Mouse (Mus musculus) lung, embryonic 15.5 days (tissue): ENCODE data around the gene Dus2. TPM values are rescaled to one million over a fixed set of nuclear protein-coding genes. Genes with fewer than 3 reads are reported as not detected.
A peak's percentile ranks its signal among the peaks of the same experiment; 100 is the strongest.

Experiments used
- ATAC-seq: fragments of 200-750 bp; cut with Nextera tagmentation; 2 replicates; pipeline ENCODE4 v1.8.0; 2017; ENCODE audit warnings: moderate number of reproducible peaks, borderline replicate concordance; ENCODE audit not compliant: low FRiP score, low TSS enrichment; ENCODE audit errors: extremely low read depth
- H3K27ac ChIP-seq: fragments of 300-500 bp; sonication (generic); 2 replicates; pipeline ENCODE4 v1.5.1; 2015; ENCODE audit warnings: moderate library complexity, mild to moderate bottlenecking, inconsistent platforms
- H3K27me3 ChIP-seq: fragments of 300-500 bp; sonication (generic); 2 replicates; pipeline ENCODE4 v1.6.1; 2015; ENCODE audit warnings: inconsistent platforms
- H3K36me3 ChIP-seq: fragments of 300-500 bp; sonication (generic); 2 replicates; pipeline ENCODE4 v1.6.1; 2015; ENCODE audit warnings: inconsistent platforms
- H3K4me1 ChIP-seq: fragments of 300-500 bp; sonication (generic); 2 replicates; pipeline ENCODE4 v1.6.1; 2015; ENCODE audit warnings: inconsistent platforms
- H3K4me2 ChIP-seq: fragments of 300-500 bp; sonication (generic); 2 replicates; pipeline ENCODE4 v1.6.1; 2015; ENCODE audit warnings: inconsistent platforms, mild to moderate bottlenecking, moderate library complexity
- H3K4me3 ChIP-seq: fragments of 300-500 bp; sonication (generic); 2 replicates; pipeline ENCODE4 v1.5.1; 2015; ENCODE audit warnings: mild to moderate bottlenecking, inconsistent platforms
- H3K9ac ChIP-seq: fragments of 300-500 bp; sonication (generic); 2 replicates; pipeline ENCODE4 v1.6.1; 2015; ENCODE audit warnings: inconsistent platforms
- H3K9me3 ChIP-seq: fragments of 300-500 bp; sonication (generic); 2 replicates; pipeline ENCODE4 v1.6.1; 2016; ENCODE audit warnings: inconsistent platforms
- WGBS: fragments of 180-500 bp; shearing (Covaris S2); methylation state at CpG from one replicate; pipeline ENCODE4 v1.1.7; 2015; 5-methylcytosine and 5-hydroxymethylcytosine counted together
- polyA plus RNA-seq: library from polyadenylated mRNA; unstranded; fragments of >200 nt; fragmentation: Nextera tagmentation; extraction: Ambion mirVana; gene quantifications from 2 replicates; pipeline ENCODE4 v1.2.1, GENCODE M21; 2015

Dus2 gene
- polyA plus RNA-seq, 1 experiment from 2014 or later = 20.9 TPM

DNA sequence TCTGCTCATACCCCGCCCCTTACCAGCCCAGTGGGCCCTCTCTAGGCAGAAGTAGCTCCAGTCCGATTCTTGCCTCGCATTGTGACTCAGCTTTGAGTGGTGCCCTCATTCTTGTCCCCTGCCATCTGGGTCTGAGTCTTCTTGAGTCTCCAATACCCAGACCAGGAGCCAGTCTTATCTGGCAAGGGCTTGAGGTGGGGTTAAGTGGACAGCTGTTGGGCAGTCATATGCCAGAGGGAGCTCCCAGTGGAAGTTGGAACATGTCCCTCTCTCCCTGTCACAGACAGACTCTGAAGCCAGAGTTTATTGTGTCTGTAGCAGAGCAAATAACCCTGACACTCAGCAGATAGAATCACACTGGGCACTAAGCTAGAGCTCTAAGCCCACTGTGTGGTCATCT lies 59.9 kb downstream of the Dus2 start:
- Histone ChIP-seq H3K27me3 (no peaks in the 10 kb centered on the region), H3K4me2 (no peak overlapping the region), H3K4me1 (no peaks in the 10 kb centered on the region), H3K9ac (no peak overlapping the region), H3K36me3 (peaks cover 7% of the 10 kb centered on the region; the same call in 1 of the 2 replicates), H3K9me3 (no peaks in the 10 kb centered on the region), H3K27ac (no peak overlapping the region), H3K4me3 (no peak overlapping the region)
- 85% methylated on average over 3 of the region's 3 CpGs for WGBS
- no peak for ATAC-seq

DNA sequence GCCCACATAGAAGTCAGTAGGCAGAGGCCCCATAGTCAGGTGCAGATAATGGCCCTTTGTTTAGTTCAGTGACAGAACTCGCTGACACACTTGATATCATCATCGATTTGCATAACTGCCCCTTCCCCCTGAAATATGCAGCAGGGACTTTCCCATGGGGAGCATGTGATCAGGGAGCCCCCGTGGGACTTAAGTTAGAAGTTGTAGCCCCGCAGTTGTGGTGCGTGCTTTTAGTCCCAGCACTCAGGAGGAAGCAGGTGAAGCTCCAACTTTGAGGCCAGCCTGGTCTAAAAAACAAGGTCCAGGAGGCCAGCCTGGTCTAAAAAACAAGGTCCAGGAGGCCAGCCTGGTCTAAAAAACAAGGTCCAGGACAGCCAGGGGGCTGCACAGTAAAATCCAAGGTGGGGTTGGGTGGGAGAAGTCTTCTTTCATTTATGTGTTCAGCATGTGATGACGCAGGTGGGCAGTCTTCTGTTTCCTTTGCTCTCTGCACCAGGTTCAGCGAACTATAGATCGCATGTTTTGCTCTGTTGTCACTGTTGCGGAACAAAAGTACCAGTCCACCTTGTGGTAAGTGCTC lies 61.5 kb downstream of the Dus2 start:
- no peaks in the 10 kb centered on the region for H3K4me1 ChIP-seq
- H3K4me3 ChIP-seq = no peak overlapping the region
- no peaks in the 10 kb centered on the region for H3K9me3 ChIP-seq
- H3K27me3 ChIP-seq = no peaks in the 10 kb centered on the region
- 88% methylated on average over 9 of the region's 9 CpGs for WGBS
- no peak overlapping the region for H3K9ac ChIP-seq
- ATAC-seq = no peak
- no peak overlapping the region for H3K27ac ChIP-seq
- H3K4me2 ChIP-seq = no peak overlapping the region
- H3K36me3 ChIP-seq = 0 out of 2 replicates have a peak, but pooled peaks cover 7% of the 10 kb centered on the region

DNA sequence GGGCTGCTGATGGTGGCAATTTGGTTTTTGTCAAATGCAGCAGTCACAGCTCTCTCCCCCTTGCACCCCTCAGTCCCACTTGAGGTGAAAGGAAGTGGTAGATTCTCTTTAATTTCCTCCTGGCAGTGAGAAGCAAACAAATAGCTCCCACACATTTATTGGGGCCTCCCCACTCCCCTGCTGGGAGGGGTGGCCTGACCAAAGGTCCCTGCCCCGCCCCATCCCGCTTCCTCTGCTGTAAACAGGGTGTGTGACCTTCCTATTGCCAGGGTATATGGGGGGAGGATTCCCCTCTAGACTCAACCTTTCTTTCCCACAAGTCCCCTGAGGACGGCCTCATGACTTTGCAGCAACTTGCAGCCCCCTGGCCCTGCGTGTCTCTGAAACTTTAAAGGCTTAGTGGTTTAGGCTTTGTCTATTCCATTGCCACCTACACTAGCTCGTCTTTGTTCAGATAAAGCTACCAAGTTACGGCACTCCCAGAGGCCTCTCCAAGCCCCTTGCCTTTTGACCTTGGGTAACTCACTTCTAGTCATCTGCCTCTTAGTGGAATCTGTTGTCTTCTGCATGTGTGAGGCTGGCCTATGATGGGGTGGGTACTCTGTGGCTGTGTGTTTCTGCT lies 63.2 kb downstream of the Dus2 start:
- Histone ChIP-seq H3K9ac (no peak overlapping the region), H3K9me3 (no peaks in the 10 kb centered on the region), H3K27ac (no peak overlapping the region), H3K4me2 (no peak overlapping the region), H3K36me3 (0 out of 2 replicates have a peak, but pooled peaks cover 7% of the 10 kb centered on the region), H3K4me1 (peaks cover 9% of the 10 kb centered on the region), H3K27me3 (no peaks in the 10 kb centered on the region), H3K4me3 (no peak overlapping the region)
- ATAC-seq = no peak
- WGBS = 55% methylated on average over 6 of the region's 6 CpGs

GRCm38 (mm10) chr8:106055038-106055437 lies 63.9 kb downstream of the Dus2 start:
- Histone ChIP-seq H3K27me3 (no peaks in the 10 kb centered on the region), H3K4me1 (peaks cover 9% of the 10 kb centered on the region), H3K36me3 (0 out of 2 replicates have a peak, but pooled peaks cover 7% of the 10 kb centered on the region), H3K27ac (no peak overlapping the region), H3K4me3 (no peak overlapping the region), H3K4me2 (no peak overlapping the region), H3K9ac (no peak overlapping the region), H3K9me3 (no peaks in the 10 kb centered on the region)
- ATAC-seq = no peak
- 54% methylated on average over 3 of the region's 3 CpGs for WGBS

DNA sequence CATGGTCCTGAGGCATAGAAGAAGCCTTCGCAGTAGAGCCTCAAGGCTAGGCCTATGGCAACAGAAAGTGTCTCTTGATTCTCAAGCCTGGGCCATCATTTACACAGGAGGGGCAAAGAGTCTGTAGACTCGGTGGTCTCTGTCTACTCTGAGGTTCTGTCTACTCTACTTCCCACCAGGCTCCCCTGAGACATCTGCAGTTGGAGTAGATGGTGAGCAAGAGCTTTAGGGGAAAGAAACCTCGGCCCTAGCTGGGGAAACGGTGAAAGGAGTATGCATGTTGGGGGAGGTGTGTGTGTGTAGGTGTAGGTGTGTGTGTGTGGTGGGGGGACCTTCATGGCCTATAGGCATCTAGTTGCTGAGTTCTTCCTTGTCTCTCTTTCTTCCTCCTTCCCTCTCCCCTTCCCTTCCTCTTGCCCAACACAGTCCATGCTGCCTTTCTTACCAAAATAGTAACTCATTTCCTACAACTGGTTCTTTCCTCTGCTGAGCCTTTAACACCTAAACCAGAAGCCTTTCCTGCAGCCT lies 65.4 kb downstream of the Dus2 start:
- H3K27ac ChIP-seq = no peak overlapping the region
- 87% methylated on average over 4 of the region's 4 CpGs for WGBS
- ATAC-seq = no peak

GRCm38 (mm10) chr8:106058731-106059612 lies 67.8 kb downstream of the Dus2 start, which contains the start of gene Nfatc3:
Gene Nfatc3 (plus strand): TSS chr8:106058840.
- Histone ChIP-seq H3K4me3 (peak within 1 kb of the TSS; percentile 77), H3K36me3 (0 out of 2 replicates have a peak, but pooled peaks cover 2% of the 10 kb centered on the region), H3K27me3 (no peaks in the 10 kb centered on the region), H3K4me2 (peak within 1 kb of the TSS; percentile 72), H3K27ac (peak within 1 kb of the TSS; percentile 95), H3K9me3 (no peaks in the 10 kb centered on the region), H3K9ac (peak within 1 kb of the TSS; percentile 86), H3K4me1 (peaks cover 26% of the 10 kb centered on the region)
- ATAC-seq = peak; percentile 99
- WGBS = under 1% methylated on average over 43 of the region's 52 CpGs

More for the DNA sequence above, 65.4 kb downstream of the Dus2 start:
- Histone ChIP-seq H3K4me2 (no peak overlapping the region), H3K9ac (no peak overlapping the region), H3K9me3 (no peaks in the 10 kb centered on the region), H3K36me3 (0 out of 2 replicates have a peak, but pooled peaks cover 7% of the 10 kb centered on the region), H3K4me3 (no peak overlapping the region), H3K4me1 (peaks cover 16% of the 10 kb centered on the region), H3K27me3 (no peaks in the 10 kb centered on the region)

GRCm38 (mm10) chr8:106059613-106060371 lies 68.7 kb downstream of the Dus2 start:
- peak; percentile 81 for ATAC-seq
- Histone ChIP-seq H3K27me3 (no peaks in the 10 kb centered on the region), H3K4me1 (peaks cover 26% of the 10 kb centered on the region), H3K36me3 (no peaks in the 10 kb centered on the region), H3K4me2 (peak overlapping the region; percentile 56), H3K27ac (peak overlapping the region; percentile 95), H3K9ac (peak overlapping the region; percentile 86), H3K4me3 (peak overlapping the region; percentile 77), H3K9me3 (no peaks in the 10 kb centered on the region)
- under 1% methylated on average over 76 of the region's 83 CpGs for WGBS

- H3K27me3 ChIP-seq = no peaks in the 10 kb centered on the region
- peak overlapping the region; percentile 56 for H3K4me2 ChIP-seq
- H3K4me1 ChIP-seq = peaks cover 26% of the 10 kb centered on the region
- no peaks in the 10 kb centered on the region for H3K9me3 ChIP-seq
- 3% methylated on average over 3 of the region's 3 CpGs for WGBS
- H3K4me3 ChIP-seq = peak overlapping the region; percentile 77
- H3K9ac ChIP-seq = peak overlapping the region; percentile 86
- no peaks in the 10 kb centered on the region for H3K36me3 ChIP-seq
- ATAC-seq = no peak
- no peak overlapping the region; the same call in 1 of the 2 replicates for H3K27ac ChIP-seq
Observed at GRCm38 (mm10) chr8:106060521-106060920, 69.4 kb downstream of the Dus2 start.

- H3K9ac ChIP-seq = no peak overlapping the region
- 84% methylated on average over 6 of the region's 6 CpGs for WGBS
Observed at GRCm38 (mm10) chr8:106061686-106062085, 70.5 kb downstream of the Dus2 start.

DNA sequence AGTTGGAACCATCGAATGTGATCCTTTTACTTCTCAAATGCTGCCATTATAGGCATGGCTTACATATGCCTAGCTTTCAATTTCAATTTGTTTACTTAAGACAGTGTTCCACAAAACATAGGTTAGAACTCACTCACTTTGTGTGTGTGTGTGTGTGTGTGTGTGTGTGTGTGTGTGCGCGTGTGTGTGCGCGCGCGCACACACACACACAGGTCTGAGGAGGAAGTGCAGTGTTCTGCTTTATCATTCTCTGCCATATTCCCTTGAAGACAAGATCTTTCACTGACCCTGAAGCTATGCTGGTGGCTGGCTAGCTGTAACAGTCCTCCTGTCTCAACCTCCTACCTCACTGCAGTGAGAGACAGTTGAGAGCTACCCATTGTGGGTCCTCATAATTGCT lies 71.9 kb downstream of the Dus2 start:
- H3K9ac ChIP-seq = no peak overlapping the region
- no peaks in the 10 kb centered on the region for H3K27me3 ChIP-seq
- no peak overlapping the region for H3K27ac ChIP-seq
- no peak overlapping the region for H3K4me3 ChIP-seq
- H3K36me3 ChIP-seq = no peaks in the 10 kb centered on the region
- ATAC-seq = no peak
- no peaks in the 10 kb centered on the region for H3K9me3 ChIP-seq
- 91% methylated on average over 7 of the region's 7 CpGs for WGBS
- no peak overlapping the region for H3K4me2 ChIP-seq
- H3K4me1 ChIP-seq = peaks cover 24% of the 10 kb centered on the region

More at GRCm38 (mm10) chr8:106061686-106062085, 70.5 kb downstream of the Dus2 start:
- Histone ChIP-seq H3K27ac (no peak overlapping the region), H3K4me2 (peak overlapping the region; percentile 56), H3K36me3 (no peaks in the 10 kb centered on the region), H3K9me3 (no peaks in the 10 kb centered on the region), H3K4me1 (peaks cover 26% of the 10 kb centered on the region), H3K4me3 (peak overlapping the region; percentile 77; the same call in 1 of the 2 replicates), H3K27me3 (no peaks in the 10 kb centered on the region)
- ATAC-seq = no peak

DNA sequence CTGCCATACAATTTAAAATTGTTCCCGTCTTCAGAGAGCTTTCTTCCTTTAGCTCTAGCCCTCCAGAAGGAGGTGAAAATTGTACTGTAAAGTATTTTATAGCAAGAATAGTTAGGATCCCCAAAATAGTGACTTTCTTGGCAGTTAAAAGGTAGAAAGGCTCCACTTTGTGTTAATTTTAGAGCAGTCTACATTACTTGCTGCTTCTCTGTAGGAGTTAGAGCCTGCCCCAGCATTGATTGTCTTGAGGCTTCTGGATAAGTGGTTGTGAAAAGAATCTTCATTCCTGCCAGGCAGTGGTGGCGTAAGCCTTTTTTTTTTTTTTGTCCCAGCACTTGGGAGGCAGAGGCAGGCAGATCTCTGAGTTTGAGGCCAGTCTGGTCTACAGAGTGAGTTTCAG lies 75.6 kb downstream of the Dus2 start:
- H3K27me3 ChIP-seq = no peaks in the 10 kb centered on the region

More for the DNA sequence above, 75.6 kb downstream of the Dus2 start:
- Histone ChIP-seq H3K4me1 (peaks cover 8% of the 10 kb centered on the region), H3K36me3 (no peaks in the 10 kb centered on the region), H3K4me3 (no peak overlapping the region), H3K27ac (no peak overlapping the region), H3K9ac (no peak overlapping the region), H3K9me3 (no peaks in the 10 kb centered on the region), H3K4me2 (no peak overlapping the region)
- WGBS = 92% methylated on average over 2 of the region's 2 CpGs
- ATAC-seq = no peak
